Mouse (Mus musculus) kidney, postnatal 0 days (tissue): ENCODE data around the gene Xylt1. TPM values are rescaled to one million over a fixed set of nuclear protein-coding genes. Genes with fewer than 3 reads are reported as not detected.

ENCODE experiments used
- ATAC-seq: fragments of 200-750 bp; cut with Nextera tagmentation; replicated peaks from 2 replicates; pipeline ENCODE4 v1.8.0; 2017; ENCODE audit warnings: low read depth, moderate number of reproducible peaks, moderate TSS enrichment, moderate library complexity; ENCODE audit not compliant: low FRiP score
- DNase-seq: peaks from one replicate; pipeline ENCODE4 v3.0.0-alpha.2; 2016; ENCODE audit warnings: low spot score
- H3K27ac ChIP-seq: fragments of 300-500 bp; sonication (generic); 2 replicates; pipeline ENCODE4 v1.5.1; 2014; ENCODE audit warnings: mild to moderate bottlenecking
- H3K27me3 ChIP-seq: fragments of 300-500 bp; sonication (generic); 2 replicates; pipeline ENCODE4 v1.6.1; 2014; ENCODE audit warnings: low read length, mixed read lengths; ENCODE audit not compliant: insufficient read depth
- H3K36me3 ChIP-seq: fragments of 300-500 bp; sonication (generic); 2 replicates; pipeline ENCODE4 v1.6.1; 2014; ENCODE audit warnings: low read length, mixed read lengths; ENCODE audit not compliant: insufficient read depth
- H3K4me1 ChIP-seq: fragments of 300-500 bp; sonication (generic); replicated peaks from 2 replicates; pipeline ENCODE4 v1.6.1; 2014; ENCODE audit warnings: antibody characterized with exemption, low read length, mixed read lengths; ENCODE audit not compliant: insufficient read depth
- H3K4me2 ChIP-seq: fragments of 300-500 bp; sonication (generic); 2 replicates; pipeline ENCODE4 v1.6.1; 2014; ENCODE audit warnings: mild to moderate bottlenecking, low read length, moderate library complexity, mixed read lengths
- H3K4me3 ChIP-seq: fragments of 300-500 bp; sonication (generic); replicated peaks from 2 replicates; pipeline ENCODE4 v1.5.1; 2014; ENCODE audit warnings: low read depth, low read length
- H3K9ac ChIP-seq: fragments of 300-500 bp; sonication (generic); 2 replicates; pipeline ENCODE4 v1.6.1; 2014; ENCODE audit warnings: low read depth, low read length
- H3K9me3 ChIP-seq: fragments of 300-500 bp; sonication (generic); replicated peaks from 2 replicates; pipeline ENCODE4 v1.6.1; 2016; ENCODE audit warnings: low read length, inconsistent platforms, mixed read lengths
- CTCF ChIP-seq: IDR thresholded peaks from 2 replicates; pipeline ENCODE4 v1.5.1; 2016; ENCODE audit warnings: antibody characterized with exemption, low read depth, mild to moderate bottlenecking, moderate library complexity
- WGBS: fragments of 180-500 bp; shearing (Covaris S2); extraction: QIAGEN DNeasy Blood & Tissue Kit; methylation state at CpG from one replicate; pipeline ENCODE4 v1.1.7; 2014; 5-methylcytosine and 5-hydroxymethylcytosine counted together
- polyA plus RNA-seq: library from polyadenylated mRNA; unstranded; fragments of >200 nt; fragmentation: Nextera tagmentation; extraction: Ambion mirVana; gene quantifications from 2 replicates; pipeline ENCODE4 v1.2.1, GENCODE M21; 2015

Gene Xylt1
- polyA plus RNA-seq, 1 experiment from 2014 or later: 1.7 TPM

DNA sequence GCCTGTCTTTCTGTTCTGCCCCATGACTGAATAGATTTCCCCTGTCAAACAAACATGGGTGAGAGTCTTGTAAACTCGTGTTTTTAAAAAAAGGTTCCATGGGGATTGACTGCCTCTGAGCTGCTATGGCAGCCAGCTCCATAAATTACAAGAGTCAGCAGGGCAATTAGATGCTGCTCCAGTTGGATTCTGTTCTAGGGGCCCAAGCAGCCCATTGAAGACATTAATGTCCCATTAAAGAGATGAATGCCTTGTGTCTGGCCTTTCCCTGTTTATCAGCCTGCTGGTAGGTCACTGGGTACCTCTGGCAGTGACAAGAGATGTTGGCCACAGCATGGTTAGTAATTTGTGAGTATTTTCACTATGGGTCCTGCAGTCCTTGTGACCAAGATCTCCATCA lies 271.9 kb downstream of the Xylt1 start:
- no peak overlapping the region for H3K4me2 ChIP-seq
- H3K9me3 ChIP-seq: no peaks in the 10 kb centered on the region
- 0 out of 2 replicates have a peak, but pooled peaks cover 5% of the 10 kb centered on the region for H3K36me3 ChIP-seq
- H3K4me1 ChIP-seq: no peaks in the 10 kb centered on the region
- DNase-seq (no peak), ATAC-seq (no peak)
- no peak for TF ChIP-seq CTCF
- H3K9ac ChIP-seq: no peak overlapping the region
- no peaks in the 10 kb centered on the region for H3K27me3 ChIP-seq
- WGBS: 18% methylated on average over 1 of the region's 1 CpGs
- H3K27ac ChIP-seq: no peak overlapping the region
- no peak overlapping the region for H3K4me3 ChIP-seq

DNA sequence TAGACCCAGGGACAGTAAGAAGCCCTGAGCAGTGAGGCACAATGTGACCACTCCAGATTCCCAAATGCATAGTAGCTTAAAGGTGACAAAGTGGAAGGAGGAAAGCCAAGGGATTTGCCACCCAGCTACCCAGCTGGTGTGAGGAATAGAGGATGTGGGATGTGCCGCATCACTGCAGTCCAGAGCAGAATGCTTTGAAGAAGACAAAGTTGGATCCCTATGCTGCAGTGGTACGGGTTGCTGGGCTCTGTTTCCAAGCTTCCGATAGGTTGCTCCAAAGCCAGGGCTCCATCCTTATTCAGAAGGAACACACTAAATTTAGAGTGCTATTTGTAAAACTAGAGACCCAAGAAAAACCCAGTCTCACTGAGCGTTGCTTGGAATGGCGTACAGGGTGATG lies 275.0 kb downstream of the Xylt1 start:
- no peak overlapping the region for H3K4me2 ChIP-seq
- H3K27ac ChIP-seq: no peak overlapping the region
- H3K9me3 ChIP-seq: no peaks in the 10 kb centered on the region
- no peaks in the 10 kb centered on the region for H3K36me3 ChIP-seq
- no peaks in the 10 kb centered on the region for H3K4me1 ChIP-seq
- WGBS: 97% methylated on average over 5 of the region's 5 CpGs
- ATAC-seq: no peak
- no peak overlapping the region for H3K4me3 ChIP-seq
- no peak for DNase-seq
- TF ChIP-seq CTCF: no peak
- no peak overlapping the region for H3K9ac ChIP-seq
- H3K27me3 ChIP-seq: no peaks in the 10 kb centered on the region

DNA sequence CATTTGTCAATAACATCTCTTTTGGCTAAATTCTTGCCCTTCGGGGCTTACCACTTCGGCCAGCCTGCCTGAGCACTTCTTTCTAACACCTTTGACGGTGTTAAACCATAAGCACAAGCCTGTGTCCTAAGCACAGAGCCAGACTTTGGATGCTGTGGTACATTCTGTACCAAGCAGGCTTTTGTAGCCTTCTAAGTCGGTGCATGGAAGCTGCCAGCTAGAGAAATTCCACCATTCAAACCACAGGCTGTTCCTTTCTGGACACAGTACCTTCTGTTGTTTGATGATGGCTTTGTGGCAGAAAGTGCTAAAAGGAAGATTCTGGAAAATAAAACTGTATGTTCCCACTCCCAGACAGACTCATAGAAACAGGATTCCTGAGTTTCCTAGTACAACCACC lies 277.4 kb downstream of the Xylt1 start:
- DNase-seq (no peak), ATAC-seq (no peak)
- no peaks in the 10 kb centered on the region for H3K4me1 ChIP-seq
- no peaks in the 10 kb centered on the region for H3K9me3 ChIP-seq
- no peaks in the 10 kb centered on the region for H3K36me3 ChIP-seq
- H3K27me3 ChIP-seq: no peaks in the 10 kb centered on the region
- H3K4me2 ChIP-seq: no peak overlapping the region
- no peak for TF ChIP-seq CTCF
- no peak overlapping the region for H3K9ac ChIP-seq
- 91% methylated on average over 4 of the region's 4 CpGs for WGBS
- no peak overlapping the region for H3K4me3 ChIP-seq
- no peak overlapping the region for H3K27ac ChIP-seq

DNA sequence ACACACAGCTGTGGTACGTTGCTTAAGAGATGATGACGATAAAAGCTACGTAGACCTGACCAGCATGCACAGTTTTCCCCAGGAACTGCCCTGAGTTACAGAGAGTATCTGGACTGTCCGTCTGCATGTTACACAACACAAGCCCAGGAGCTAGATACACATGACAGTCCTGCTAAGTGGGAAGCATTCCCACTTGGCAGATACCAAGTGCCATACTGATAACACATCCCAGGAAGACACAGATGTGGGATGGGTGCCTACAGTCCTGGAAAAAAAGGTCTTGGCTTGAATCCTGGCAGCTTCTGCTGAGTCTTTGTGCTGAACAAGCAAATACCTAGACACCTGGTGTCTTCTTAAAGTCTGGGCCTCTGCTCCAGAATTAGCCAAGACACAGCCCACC lies 278.0 kb downstream of the Xylt1 start:
- ATAC-seq: no peak
- TF ChIP-seq CTCF: no peak

DNA sequence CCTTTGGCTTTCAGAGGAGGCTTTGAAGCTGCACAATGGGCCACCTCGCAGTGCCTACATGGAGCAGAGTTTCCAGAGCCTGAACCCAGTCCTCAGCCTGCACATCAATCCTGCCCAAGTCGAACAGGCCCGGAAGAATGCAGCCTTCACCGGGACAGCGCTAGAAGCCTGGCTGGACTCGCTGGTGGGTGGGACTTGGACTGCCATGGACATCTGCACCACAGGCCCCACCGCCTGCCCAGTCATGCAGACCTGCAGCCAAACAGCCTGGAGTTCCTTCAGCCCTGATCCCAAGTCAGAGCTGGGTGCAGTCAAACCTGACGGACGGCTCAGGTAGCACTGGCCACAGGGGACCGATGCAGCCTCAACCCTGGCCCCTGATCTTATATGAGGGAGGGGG lies 286.5 kb downstream of the Xylt1 start:
- ATAC-seq: no peak
- no peak overlapping the region for H3K27ac ChIP-seq
- WGBS: 76% methylated on average over 10 of the region's 10 CpGs

More for the DNA sequence above, 278.0 kb downstream of the Xylt1 start:
- no peak for DNase-seq
- WGBS: 87% methylated on average over 4 of the region's 4 CpGs
- no peaks in the 10 kb centered on the region for H3K4me1 ChIP-seq
- H3K27ac ChIP-seq: no peak overlapping the region
- H3K9me3 ChIP-seq: no peaks in the 10 kb centered on the region
- H3K4me2 ChIP-seq: no peak overlapping the region
- H3K36me3 ChIP-seq: no peaks in the 10 kb centered on the region
- no peak overlapping the region for H3K4me3 ChIP-seq
- H3K27me3 ChIP-seq: no peaks in the 10 kb centered on the region
- no peak overlapping the region for H3K9ac ChIP-seq

DNA sequence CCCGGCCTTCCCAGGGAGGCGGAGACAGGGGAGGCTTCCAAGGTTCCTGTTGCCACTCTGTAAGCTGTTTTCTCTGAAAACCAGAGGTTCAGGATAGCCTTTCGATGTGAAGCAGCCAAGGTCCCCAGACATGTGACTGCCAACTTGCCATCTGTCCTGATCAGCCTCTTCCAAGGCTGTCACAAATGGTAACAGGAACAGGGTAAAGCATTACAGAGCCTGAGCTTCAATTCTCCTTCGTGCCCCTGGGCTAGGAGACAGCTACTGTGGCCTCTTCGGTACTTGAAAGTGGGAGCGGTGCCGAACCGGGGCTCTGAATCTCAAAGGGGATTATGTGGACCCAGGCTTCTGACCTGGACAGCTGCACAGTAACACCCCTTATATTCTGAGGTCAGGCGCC lies 287.4 kb downstream of the Xylt1 start:
- Histone ChIP-seq H3K4me3 (no peak overlapping the region), H3K36me3 (peaks cover 4% of the 10 kb centered on the region; the same call in 1 of the 2 replicates), H3K27me3 (no peaks in the 10 kb centered on the region), H3K9ac (no peak overlapping the region), H3K27ac (no peak overlapping the region), H3K9me3 (no peaks in the 10 kb centered on the region), H3K4me1 (no peaks in the 10 kb centered on the region), H3K4me2 (no peak overlapping the region)
- DNase-seq (no peak), ATAC-seq (no peak)
- no peak for TF ChIP-seq CTCF
- whole genome bisulfite sequencing: 83% methylated on average over 9 of the region's 9 CpGs

More for the DNA sequence above, 286.5 kb downstream of the Xylt1 start:
- peaks cover 4% of the 10 kb centered on the region; the same call in 1 of the 2 replicates for H3K36me3 ChIP-seq
- no peak for TF ChIP-seq CTCF
- no peak overlapping the region for H3K4me3 ChIP-seq
- no peak overlapping the region for H3K9ac ChIP-seq
- no peak for DNase-seq
- no peaks in the 10 kb centered on the region for H3K4me1 ChIP-seq
- no peaks in the 10 kb centered on the region for H3K9me3 ChIP-seq
- H3K27me3 ChIP-seq: no peaks in the 10 kb centered on the region
- H3K4me2 ChIP-seq: no peak overlapping the region

DNA sequence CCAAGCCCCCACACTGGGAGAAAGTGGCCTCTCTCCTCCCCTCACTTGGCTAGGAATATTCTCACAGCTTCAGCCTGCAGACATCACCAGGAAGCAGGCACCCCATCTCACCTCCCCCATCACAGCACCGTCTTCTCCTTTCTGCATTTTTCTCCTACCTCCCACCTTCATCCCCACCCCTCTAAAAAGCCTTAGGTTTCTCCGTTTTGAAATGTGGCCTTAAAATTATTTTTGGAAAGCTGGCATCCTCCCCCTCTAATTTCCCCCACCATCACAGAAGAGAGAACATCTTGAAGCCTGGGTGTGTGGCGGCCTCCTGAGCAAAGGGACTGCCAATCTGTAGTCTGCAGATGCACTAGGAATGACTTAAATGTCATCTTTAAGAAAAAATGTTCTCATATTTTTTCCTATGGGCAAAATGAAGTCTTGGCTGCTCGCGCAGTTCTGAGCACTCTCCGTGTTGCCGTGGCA lies 291.4 kb downstream of the Xylt1 start:
- Histone ChIP-seq H3K9ac (no peak overlapping the region), H3K4me2 (no peak overlapping the region), H3K27me3 (no peaks in the 10 kb centered on the region), H3K4me1 (no peaks in the 10 kb centered on the region), H3K27ac (no peak overlapping the region), H3K36me3 (peaks cover 4% of the 10 kb centered on the region; the same call in 1 of the 2 replicates), H3K4me3 (no peak overlapping the region), H3K9me3 (no peaks in the 10 kb centered on the region)
- DNase-seq (no peak), ATAC-seq (no peak)
- no peak for TF ChIP-seq CTCF
- WGBS: 87% methylated on average over 7 of the region's 7 CpGs
